Mouse (Mus musculus) heart, embryonic 12.5 days (tissue): ENCODE measurements around the gene Ssu72. TPM values are rescaled to one million over a fixed set of nuclear protein-coding genes. Genes with fewer than 3 reads are reported as not detected.
A peak's percentile ranks its signal among the peaks of the same experiment; 100 is the strongest.
"Not testable (repeated sequence)": the region's sequence is repeated elsewhere in the genome, so short reads cannot be mapped to it uniquely, and the experiment has no call there.

Source experiments
- ATAC-seq: fragments of 200-750 bp; cut with Nextera tagmentation; 2 replicates; pipeline ENCODE4 v1.8.0; 2017; ENCODE audit warnings: moderate TSS enrichment, moderate library complexity; ENCODE audit not compliant: insufficient number of reproducible peaks, low FRiP score
- H3K27ac ChIP-seq: fragments of 300-500 bp; sonication (generic); 2 replicates; pipeline ENCODE4 v1.5.1; 2016; ENCODE audit warnings: mild to moderate bottlenecking, moderate library complexity; ENCODE audit not compliant: poor library complexity, severe bottlenecking
- H3K27me3 ChIP-seq: fragments of 300-500 bp; sonication (generic); replicated peaks from 2 replicates; pipeline ENCODE4 v1.6.1; 2016; ENCODE audit warnings: mild to moderate bottlenecking, moderate library complexity
- H3K36me3 ChIP-seq: fragments of 300-500 bp; sonication (generic); 2 replicates; pipeline ENCODE4 v1.6.1; 2016; ENCODE audit warnings: mild to moderate bottlenecking, moderate library complexity
- H3K4me1 ChIP-seq: fragments of 300-500 bp; sonication (generic); replicated peaks from 2 replicates; pipeline ENCODE4 v1.6.1; 2016; ENCODE audit warnings: mild to moderate bottlenecking
- H3K4me2 ChIP-seq: fragments of 300-500 bp; sonication (generic); 2 replicates; pipeline ENCODE4 v1.6.1; 2016; ENCODE audit warnings: mild to moderate bottlenecking, moderate library complexity
- H3K4me3 ChIP-seq: fragments of 300-500 bp; sonication (generic); 2 replicates; pipeline ENCODE4 v1.5.1; 2016; ENCODE audit warnings: mild to moderate bottlenecking
- H3K9ac ChIP-seq: fragments of 300-500 bp; sonication (generic); 2 replicates; pipeline ENCODE4 v1.6.1; 2016; ENCODE audit warnings: mild to moderate bottlenecking, moderate library complexity
- H3K9me3 ChIP-seq: fragments of 300-500 bp; sonication (generic); replicated peaks from 2 replicates; pipeline ENCODE4 v1.6.1; 2016; ENCODE audit warnings: mild to moderate bottlenecking, moderate library complexity
- WGBS: fragments of 180-500 bp; shearing (Covaris S2); methylation state at CpG from one replicate; pipeline ENCODE4 v1.1.7; 2016; 5-methylcytosine and 5-hydroxymethylcytosine counted together
- polyA plus RNA-seq: library from polyadenylated mRNA; unstranded; fragments of >200 nt; fragmentation: Nextera tagmentation; extraction: Ambion mirVana; gene quantifications from 2 replicates; pipeline ENCODE4 v1.2.1, GENCODE M21; 2016

The Ssu72 gene
- 111 and 116 TPM in 2 replicates for polyA plus RNA-seq

DNA sequence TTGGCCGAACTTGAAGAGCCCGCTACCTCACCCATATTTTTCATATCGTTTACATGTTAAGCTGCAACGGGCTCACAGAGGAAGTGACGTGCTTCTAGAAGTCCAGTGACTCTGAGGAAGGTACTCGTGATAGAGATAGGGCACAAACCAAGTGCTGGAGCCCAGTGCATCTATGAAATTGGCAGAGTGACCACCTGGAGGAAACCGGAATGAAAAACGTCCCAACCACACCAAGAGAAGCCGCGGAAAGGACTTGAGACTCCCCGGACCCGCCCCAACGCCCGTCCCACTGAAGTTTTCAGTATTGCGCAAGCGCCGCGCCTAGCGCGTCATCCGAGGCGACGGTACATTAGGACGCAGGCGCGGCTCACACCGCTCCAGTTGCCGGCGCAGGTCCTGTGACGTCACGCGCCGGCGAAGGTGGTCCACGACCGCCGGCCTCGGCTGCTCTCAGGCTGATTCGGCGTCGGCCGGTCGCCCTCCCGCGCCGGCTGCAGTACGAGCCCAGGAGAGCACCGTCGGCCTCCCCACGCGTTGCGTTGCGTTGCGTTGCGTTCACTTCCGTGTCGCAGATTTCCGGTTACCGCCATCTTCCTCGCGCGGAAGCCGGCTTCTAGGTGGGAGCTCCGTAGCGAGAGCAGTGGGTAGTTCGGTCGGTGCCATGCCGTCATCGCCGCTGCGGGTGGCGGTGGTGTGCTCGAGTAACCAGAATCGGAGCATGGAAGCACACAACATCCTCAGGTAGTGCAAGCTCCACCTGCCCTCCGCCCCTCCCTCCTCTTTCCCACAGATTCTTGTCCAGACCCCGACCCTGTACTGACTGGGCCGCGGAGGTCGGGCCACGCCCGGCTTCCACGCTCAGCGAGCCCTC lies at the start of gene Ssu72:
Gene Ssu72, plus strand, starts transcription at position 80 of the 871 bp plus-strand sequence.
- ATAC-seq, result peak; percentile 95
- H3K4me1 ChIP-seq, result peaks cover 22% of the 10 kb centered on the region
- WGBS, result under 1% methylated on average over 83 of the region's 83 CpGs
- peak within 1 kb of the TSS; percentile 98 for H3K4me3 ChIP-seq
- H3K27me3 ChIP-seq, result no peaks in the 10 kb centered on the region
- H3K27ac ChIP-seq, result peak within 1 kb of the TSS; percentile 92
- H3K4me2 ChIP-seq, result peak within 1 kb of the TSS; percentile 75
- peak within 1 kb of the TSS; percentile 94 for H3K9ac ChIP-seq
- no peaks in the 10 kb centered on the region for H3K9me3 ChIP-seq
- H3K36me3 ChIP-seq, result no peaks in the 10 kb centered on the region

DNA sequence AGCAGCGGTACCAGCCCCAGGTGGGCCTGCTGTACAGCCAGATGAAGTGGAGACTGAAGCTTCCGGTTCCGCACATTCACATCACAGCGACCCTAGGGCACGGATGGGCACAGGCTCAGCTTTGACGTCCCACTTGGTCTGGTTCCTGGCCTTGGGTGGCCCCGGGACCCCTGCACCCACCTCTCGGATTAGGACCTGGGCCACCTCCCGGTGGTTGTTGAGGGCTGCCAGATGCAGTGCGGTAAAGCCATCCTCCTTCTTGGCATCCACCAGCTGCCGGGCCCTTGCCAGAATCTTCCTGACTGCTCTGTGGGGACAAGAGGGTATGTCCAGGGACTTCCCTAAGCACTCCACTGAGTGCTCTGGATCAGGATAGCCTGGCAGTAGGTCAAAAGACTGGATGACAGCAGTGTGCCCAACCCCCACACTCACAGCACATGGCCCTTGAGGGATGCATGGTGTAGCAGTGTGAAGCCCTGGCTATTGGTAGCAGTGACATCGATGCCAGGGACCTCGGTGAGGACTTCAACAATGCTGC lies 48.3 kb upstream of the Ssu72 start:
- Histone ChIP-seq H3K4me2 (no peak overlapping the region), H3K27me3 (peaks cover 34% of the 10 kb centered on the region), H3K4me3 (no peak overlapping the region), H3K36me3 (peaks cover 27% of the 10 kb centered on the region), H3K4me1 (peaks cover 48% of the 10 kb centered on the region), H3K27ac (no peak overlapping the region), H3K9me3 (no peaks in the 10 kb centered on the region), H3K9ac (no peak overlapping the region)
- no peak for ATAC-seq
- WGBS, result 88% methylated on average over 13 of the region's 13 CpGs

DNA sequence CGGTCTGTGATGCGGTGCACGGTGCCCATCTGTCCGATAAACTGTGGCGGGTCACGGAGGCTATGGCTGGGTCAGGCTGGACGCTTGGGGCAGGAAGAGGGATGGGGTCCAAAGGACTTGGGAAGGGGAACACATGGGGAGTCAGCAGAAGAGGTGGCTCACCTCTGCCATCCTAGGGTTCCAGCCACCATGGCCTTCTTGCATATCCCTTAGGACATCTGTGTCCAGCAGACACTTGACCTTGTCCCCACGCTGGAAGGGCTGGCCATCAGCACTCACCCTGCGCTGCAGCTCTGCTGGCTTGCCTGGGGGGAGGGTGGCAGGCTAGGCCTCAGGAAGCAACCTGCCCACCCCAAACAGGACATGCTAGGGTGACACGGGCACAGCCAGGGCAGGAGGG lies 45.6 kb upstream of the Ssu72 start:
- Histone ChIP-seq H3K36me3 (peaks cover 28% of the 10 kb centered on the region), H3K9me3 (no peaks in the 10 kb centered on the region), H3K4me3 (no peak overlapping the region), H3K4me2 (no peak overlapping the region), H3K27me3 (peaks cover 30% of the 10 kb centered on the region), H3K4me1 (peaks cover 25% of the 10 kb centered on the region), H3K9ac (no peak overlapping the region), H3K27ac (no peak overlapping the region)
- 85% methylated on average over 10 of the region's 10 CpGs for WGBS
- no peak for ATAC-seq

DNA sequence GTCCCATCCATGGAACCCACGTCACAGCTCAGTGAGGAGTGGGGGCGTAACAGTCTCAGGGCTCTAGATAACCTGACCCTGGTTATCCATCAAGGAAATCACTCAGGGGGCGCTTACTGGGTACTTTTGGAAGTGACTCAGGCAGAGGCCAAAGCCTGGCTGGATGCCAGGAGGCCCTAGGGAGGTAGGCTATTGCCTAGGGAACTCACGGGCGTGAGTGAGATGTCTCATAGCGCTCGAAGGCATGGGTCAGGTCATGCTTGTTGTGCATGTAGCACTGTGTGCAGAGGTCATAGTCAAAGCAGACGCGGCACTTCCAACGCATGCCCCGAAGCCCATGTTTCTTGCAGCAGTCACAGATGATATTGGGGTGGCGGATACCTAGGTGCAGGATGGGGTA lies 44.0 kb upstream of the Ssu72 start:
- Histone ChIP-seq H3K36me3 (peaks cover 32% of the 10 kb centered on the region), H3K27ac (no peak overlapping the region), H3K4me1 (peaks cover 9% of the 10 kb centered on the region), H3K4me2 (no peak overlapping the region), H3K9me3 (no peaks in the 10 kb centered on the region), H3K27me3 (peaks cover 13% of the 10 kb centered on the region), H3K4me3 (no peak overlapping the region), H3K9ac (no peak overlapping the region)
- ATAC-seq, result no peak
- WGBS, result 60% methylated on average over 12 of the region's 12 CpGs

DNA sequence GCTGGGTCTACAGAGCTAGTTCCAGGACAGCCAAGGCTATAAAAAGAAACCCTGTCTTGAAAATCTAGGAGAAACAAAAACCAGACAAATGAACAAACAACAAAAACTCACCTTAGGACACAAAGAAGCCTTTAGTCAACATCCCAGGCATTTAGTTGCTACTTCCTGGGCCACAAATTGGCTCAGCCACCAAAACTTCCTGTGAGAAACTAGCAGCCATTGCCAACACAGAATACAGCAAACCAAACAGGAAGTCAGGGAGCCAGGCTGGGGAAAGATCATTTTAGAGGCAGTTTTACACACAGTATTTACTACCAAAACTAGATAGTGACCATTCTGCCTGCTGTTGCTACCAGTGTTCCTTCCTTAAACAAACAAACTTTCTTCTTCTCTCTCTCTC lies 37.7 kb upstream of the Ssu72 start:
- ATAC-seq, result no peak
- Histone ChIP-seq H3K27me3 (no peaks in the 10 kb centered on the region), H3K4me2 (no peak overlapping the region), H3K36me3 (peaks cover 10% of the 10 kb centered on the region; the same call in 1 of the 2 replicates), H3K27ac (no peak overlapping the region), H3K4me1 (peaks cover 7% of the 10 kb centered on the region), H3K4me3 (no peak overlapping the region), H3K9ac (no peak overlapping the region), H3K9me3 (no peaks in the 10 kb centered on the region)

DNA sequence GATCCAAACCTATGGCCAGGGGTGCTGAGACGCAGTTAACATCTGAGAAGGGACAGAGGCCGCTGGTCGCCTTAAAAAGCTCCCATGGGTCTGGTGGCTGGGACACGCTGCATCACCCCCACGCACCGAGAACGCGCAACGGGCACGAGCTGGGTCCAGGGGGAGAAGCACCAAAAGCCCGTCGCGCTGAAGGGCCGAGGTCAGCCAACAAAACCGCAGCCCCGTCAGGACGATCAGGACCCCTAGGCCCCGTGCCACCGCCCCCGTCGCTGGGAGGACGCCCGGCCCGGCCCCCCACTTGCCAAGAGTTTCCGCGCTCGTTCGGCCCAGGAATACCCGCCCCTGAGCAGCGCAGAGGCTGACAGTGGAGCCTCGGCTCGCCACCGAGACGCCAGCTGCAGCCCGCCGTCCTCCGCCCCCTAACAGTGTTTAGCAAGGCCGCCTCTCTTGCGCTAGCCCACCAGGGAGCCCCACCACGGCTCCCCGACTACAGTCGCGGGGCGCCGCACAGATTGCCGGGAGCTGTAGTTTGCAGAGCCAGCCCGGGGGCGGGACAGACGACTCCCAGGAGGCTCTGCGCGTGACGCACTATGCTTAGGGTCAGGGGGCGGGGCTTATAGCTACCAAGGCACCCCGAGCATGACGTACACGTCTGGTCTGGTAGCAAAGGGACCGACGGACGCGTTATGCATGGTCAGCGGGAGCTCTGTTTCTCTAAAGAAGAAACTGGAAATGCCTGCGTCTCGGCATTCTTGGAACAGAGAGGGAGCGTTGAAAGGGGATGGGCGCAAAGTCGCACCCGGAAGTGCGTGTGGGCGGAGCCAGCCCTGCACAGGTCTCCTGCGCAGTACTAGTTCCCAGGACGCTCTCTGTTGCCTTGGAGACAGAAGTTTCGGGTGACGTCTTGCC lies 35.7 kb upstream of the Ssu72 start, which contains the start of gene Mib2:
Gene Mib2, minus strand, starts transcription at position 510 of the 909 bp plus-strand sequence.
- Histone ChIP-seq H3K9ac (peak within 1 kb of the TSS; percentile 83), H3K4me1 (peaks cover 7% of the 10 kb centered on the region), H3K9me3 (no peaks in the 10 kb centered on the region), H3K36me3 (0 out of 2 replicates have a peak, but pooled peaks cover 7% of the 10 kb centered on the region), H3K27ac (peak within 1 kb of the TSS; percentile 19), H3K4me2 (peak within 1 kb of the TSS; percentile 84), H3K4me3 (peak within 1 kb of the TSS; percentile 82), H3K27me3 (no peaks in the 10 kb centered on the region)
- WGBS, result under 1% methylated on average over 73 of the region's 73 CpGs
- peak; percentile 99 for ATAC-seq

DNA sequence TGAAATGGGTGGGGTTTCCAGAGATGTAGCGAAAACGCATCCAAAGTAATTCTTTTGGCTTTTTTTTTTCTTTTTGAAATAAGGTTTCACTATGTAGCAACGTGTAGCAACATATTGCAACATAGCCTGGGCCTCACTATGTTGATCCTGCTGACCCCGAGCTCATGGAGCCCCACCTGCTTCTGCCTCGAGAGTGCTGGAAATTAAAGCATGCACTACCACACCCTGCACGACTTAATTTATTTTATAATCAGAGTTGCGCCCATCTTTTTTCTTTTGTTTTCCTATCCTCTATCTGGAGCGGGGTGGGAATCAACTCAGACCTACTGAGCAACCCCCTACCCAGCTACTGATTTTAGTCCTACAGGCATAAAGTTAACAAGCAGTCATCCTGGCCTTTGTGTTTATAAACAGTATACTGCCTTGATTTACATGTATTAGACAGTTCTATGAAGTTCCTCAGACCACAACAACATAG lies 35.0 kb upstream of the Ssu72 start:
- Histone ChIP-seq H3K27me3 (no peaks in the 10 kb centered on the region), H3K9me3 (no peaks in the 10 kb centered on the region), H3K9ac (peak overlapping the region; percentile 83), H3K4me1 (peaks cover 7% of the 10 kb centered on the region), H3K27ac (no peak overlapping the region), H3K4me3 (peak overlapping the region; percentile 82), H3K36me3 (0 out of 2 replicates have a peak, but pooled peaks cover 3% of the 10 kb centered on the region), H3K4me2 (peak overlapping the region; percentile 84)
- WGBS, result 4% methylated on average over 8 of the region's 8 CpGs
- ATAC-seq, result no peak

DNA sequence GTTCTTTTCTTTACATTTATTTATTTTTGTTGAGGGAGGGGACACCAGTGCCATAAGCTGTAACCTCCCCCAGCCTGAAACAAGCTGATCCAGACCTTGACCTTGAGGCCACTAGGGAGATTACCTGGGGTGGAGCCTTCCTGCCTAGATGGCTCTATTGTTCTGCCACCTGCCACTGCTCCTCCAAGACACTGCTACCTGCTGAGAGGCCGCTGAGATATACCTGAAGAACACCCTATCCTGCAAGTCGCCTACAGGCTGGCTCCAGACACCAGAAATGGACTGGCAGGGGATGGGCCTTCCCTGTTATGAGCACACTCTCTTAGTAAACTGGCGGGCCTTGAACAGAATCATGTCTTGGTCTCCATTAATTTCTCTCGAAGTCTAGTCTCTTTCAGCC lies 34.4 kb upstream of the Ssu72 start:
- H3K4me1 ChIP-seq, H3K9ac ChIP-seq, H3K27me3 ChIP-seq, H3K4me3 ChIP-seq, H3K27ac ChIP-seq, H3K36me3 ChIP-seq, H3K4me2 ChIP-seq, ATAC-seq, H3K9me3 ChIP-seq: not testable (repeated sequence)
- 65% methylated on average over 4 of the region's 4 CpGs for WGBS

DNA sequence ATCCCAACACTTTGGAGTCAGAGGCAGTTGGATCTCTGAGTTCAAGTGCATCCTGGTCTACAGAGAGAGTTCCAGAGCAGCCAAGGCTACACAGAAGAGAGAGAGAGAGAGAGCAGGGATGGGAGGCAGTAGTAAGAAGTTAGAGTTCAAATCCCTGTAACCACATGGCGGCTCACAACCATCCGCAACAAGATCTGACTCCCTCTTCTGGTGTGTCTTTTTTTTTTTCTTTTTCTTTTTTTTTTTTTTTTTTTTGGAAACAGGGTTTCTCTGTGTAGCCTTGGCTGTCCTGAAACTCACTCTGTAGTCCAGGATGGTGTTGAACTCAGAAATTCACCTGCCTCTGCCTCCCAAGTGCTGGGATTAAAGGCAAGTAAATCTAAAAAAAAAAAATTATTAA lies 32.5 kb upstream of the Ssu72 start:
- 56% methylated on average over 2 of the region's 2 CpGs for WGBS
- H3K4me2 ChIP-seq, result no peak overlapping the region
- no peak overlapping the region for H3K27ac ChIP-seq
- no peaks in the 10 kb centered on the region for H3K36me3 ChIP-seq
- no peak overlapping the region for H3K4me3 ChIP-seq
- H3K4me1 ChIP-seq, result peaks cover 7% of the 10 kb centered on the region
- no peak for ATAC-seq
- no peaks in the 10 kb centered on the region for H3K27me3 ChIP-seq
- no peaks in the 10 kb centered on the region for H3K9me3 ChIP-seq
- no peak overlapping the region for H3K9ac ChIP-seq

DNA sequence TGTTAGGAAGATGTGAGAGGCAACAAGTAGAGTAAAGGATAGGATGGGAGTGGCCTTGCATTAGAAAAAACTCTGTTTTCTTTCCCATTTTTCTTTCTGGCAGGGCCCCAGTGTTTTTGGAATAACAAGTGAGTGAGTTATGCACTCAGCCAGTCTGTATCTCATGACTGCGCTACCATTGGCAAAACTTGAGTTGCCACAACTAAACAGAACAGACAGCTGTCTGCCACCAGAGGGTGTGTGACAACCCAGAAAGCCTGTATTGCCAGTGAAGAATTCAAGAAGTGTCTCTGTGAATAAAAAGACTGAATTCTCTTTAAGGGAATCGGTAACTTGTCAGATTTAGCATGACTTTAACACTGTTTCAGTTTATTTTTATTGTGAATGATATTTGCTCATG lies 28.6 kb upstream of the Ssu72 start:
- no peaks in the 10 kb centered on the region for H3K4me1 ChIP-seq
- H3K27me3 ChIP-seq, result no peaks in the 10 kb centered on the region
- H3K4me3 ChIP-seq, result no peak overlapping the region
- no peaks in the 10 kb centered on the region for H3K9me3 ChIP-seq
- no peak overlapping the region for H3K9ac ChIP-seq
- no peak overlapping the region for H3K4me2 ChIP-seq
- ATAC-seq, result no peak
- no peaks in the 10 kb centered on the region for H3K36me3 ChIP-seq
- H3K27ac ChIP-seq, result no peak overlapping the region
- WGBS, result 87% methylated on average over 2 of the region's 2 CpGs
